Mouse (Mus musculus): ENCODE measurements at regions not wholly inside any gene's neighbourhood (a gene's known extent, or its start where the extent isn't known, plus 50 kb on each side); places are given as distances from the start of the nearest gene placed in this dataset.

GRCm38 (mm10) chr7:115192992-115193761 lies 449.7 kb downstream of the Insc start:
- DNase-seq, result no peak

DNA sequence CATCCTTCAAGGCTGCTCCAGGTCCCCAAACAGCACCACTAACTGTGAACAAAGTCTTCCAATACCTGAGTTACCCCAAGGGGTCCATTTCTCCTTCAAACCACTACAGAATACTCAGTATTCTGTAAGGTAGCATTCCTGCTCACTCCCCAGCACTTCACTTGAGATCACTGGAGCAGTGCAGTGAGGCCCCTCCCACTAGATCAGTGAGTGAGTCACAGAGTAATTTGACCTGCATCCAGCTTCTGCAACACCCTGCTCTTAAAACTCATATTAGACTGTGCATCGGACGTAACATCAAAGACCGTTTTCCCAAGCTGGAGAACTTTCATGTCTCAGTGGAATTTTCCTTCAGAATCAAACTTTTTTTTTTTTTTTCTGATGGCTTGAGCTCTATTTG lies 461.4 kb downstream of the Insc start:
- DNase-seq, result peak; percentile 30

- DNase-seq, result peak; percentile 26
Measured at GRCm38 (mm10) chr7:115206479-115207134, 463.1 kb downstream of the Insc start.

- DNase-seq, result no peak
Measured at GRCm38 (mm10) chr7:115208781-115209180, 465.3 kb downstream of the Insc start.

- DNase-seq, result no peak
Measured at GRCm38 (mm10) chr7:115210012-115210411, 466.5 kb downstream of the Insc start.

DNA sequence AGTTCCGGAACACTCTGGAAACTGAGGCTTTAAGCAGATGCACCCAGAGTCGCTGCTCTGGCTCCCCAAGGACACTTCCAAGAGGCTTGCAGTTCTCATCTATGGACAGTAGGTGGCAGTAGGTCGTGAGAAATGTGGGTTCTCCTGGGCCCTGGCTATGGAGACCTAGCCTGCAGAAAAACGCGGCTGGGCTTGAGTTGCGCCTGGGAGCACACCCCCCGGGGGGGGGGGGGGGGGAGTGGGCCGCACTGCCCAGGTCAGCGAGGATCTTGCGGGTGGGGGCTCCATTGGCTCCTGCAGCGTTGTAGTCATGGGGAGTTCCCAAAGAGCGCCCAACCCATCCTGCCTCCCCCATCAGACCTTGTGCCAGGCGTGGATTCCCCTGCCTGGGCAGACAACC lies 473.3 kb downstream of the Insc start:
- peak; percentile 70 for DNase-seq

DNA sequence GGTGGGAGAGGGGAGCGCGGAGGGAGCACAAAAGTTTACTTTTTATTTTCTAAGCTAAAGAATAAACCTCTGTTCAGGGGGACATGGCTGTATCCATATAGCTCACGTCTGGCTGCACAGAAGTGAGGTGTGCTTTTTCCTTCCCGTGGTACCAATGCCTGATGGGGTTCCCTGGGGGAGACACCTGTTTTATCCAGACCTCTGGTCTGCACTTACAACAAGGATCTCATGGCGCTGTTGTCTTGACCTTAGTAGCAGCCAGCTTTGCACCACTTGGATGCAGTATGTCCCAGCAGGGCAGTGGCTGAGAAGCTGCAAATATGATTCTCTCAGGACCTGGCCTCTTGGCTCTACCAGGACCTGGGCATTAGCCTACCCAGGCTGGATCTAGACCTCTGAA lies 473.8 kb downstream of the Insc start:
- DNase-seq, result peak; percentile 6

DNA sequence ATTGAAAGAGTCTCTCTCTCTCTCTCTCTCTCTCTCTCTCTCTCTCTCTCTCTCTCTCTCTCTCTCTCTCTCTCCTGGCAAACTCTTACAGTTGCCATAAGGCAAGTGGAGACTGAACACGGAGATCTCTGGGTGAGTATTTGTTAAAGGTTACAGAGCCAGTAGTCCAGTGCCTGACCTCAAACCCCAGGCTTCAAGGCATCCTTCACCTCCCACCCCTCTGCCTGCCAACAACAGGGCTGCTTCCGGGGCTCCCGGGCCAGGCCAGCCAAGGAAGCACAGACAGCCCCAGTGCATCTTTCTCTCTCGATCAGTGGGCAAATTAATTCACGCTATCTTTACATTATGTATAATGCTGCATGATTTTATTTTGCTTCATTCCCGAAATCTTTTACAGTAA lies 474.2 kb downstream of the Insc start:
- DNase-seq, result no peak

DNA sequence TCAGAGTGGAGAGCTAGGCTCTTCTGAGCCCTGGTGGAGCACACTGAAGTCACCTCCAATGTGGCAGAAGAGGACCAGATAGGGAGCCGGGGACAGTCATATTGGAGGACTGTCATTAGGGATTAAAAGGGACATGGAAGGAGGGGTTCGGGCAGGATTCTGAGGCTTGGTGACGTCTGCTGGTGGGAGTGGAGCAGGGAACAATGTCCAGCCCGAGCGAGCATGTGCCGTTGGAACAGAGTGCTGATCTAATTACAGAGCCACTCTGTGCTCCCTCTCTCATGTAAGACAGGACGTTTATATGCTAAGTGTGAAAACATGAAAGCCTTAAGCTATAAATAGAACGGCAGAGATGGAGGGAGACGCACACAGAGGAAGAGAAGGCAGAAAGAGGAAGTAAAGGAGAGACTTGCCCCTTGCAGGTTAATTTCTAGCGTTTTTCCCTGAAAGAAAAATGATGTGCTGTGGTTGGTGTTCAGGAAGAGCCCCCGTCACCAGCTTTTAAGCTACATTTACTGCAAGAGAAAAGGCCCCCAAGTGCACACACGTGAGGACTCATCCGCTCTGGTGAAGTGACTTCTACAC lies 475.2 kb downstream of the Insc start:
- DNase-seq, result no peak

GRCm38 (mm10) chr7:115222642-115223041 lies 479.1 kb downstream of the Insc start:
- DNase-seq, result no peak

- no peak for DNase-seq
Measured at GRCm38 (mm10) chr7:115230525-115230924, 487.0 kb downstream of the Insc start.

DNA sequence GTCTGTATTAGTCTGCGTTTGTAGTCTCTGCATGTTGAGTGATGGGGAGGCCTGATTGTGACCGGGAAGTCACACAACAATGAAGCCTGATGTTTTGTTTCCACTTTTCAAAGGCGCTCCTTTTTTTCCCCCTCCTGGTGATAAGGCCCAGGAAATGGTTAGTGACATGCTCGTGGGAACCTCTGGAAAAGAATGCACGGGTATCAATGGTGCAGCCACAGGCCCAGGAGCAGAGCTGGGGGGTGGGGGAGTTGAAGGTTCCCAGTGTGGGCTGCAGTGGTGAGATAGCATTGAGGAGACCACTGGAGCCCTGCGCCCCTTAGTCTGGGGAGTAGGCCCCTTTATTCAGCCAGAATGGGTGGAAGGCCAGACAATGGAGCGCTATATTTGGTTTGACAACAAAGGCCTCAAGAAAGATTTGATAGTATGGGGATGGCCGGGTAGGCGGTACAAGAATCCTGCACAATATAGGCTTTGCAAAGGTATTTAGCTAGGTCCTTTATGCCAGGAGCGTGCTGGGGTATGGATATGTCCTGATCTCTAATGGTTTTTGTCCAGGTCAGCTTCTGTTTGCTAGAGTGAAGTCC lies 490.4 kb downstream of the Insc start:
- DNase-seq, result no peak

DNA sequence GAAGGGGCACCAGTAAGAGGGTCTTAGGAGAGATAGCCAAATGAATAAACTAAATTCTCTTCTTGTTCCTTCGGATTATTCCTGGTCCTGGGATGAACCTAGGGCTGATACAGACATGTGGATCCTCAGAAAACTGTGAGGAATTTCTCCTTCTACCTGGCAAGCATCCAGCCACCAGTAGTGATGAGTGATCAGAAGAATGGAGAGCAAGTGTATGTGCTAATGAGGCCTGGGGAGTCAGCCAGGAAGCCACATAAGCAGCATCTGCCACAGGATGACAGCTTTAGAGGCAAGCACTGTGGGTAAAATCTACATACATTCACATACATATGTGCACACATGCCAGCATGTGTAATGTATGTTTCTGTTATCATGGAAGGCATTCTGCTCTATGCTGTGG lies 493.6 kb downstream of the Insc start:
- DNase-seq, result no peak

DNA sequence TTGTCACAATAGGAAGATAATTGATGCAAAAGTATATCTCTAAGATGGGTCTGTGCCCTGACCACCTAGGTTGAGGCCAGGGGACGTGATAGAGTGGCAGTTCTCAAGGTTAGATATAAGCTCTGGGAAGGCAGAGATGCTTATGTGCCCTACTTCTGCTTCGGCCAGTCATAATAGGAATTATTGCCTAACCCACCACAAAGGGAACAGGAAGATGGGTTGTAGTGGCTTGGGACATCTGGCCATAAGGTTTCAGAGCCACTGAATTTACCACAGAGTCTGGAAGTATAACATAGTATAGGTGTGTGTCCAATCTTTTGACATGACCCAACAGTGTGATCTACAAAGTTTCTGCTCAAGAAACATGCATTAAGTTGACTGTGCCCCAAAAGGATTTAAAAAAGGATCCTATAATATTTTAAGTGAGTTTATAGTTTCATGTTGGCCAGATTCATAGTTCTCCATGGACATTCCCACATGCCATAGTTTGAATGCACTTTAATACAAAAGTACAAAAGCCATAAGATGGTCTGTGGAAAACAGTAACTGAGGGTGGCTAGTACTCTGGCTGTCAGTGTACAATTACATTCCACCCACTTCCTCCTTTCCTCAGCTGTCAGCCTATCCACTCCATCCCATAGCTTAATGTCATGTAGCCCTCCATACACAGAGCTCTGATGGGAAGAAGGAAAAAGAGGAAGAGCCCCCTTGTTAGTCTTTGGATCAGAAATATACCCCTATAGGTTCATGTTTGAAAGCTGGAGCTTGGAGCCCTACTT lies 508.3 kb downstream of the Insc start:
- no peak for DNase-seq

- DNase-seq, result no peak
Measured at GRCm38 (mm10) chr7:115252370-115252750, 508.9 kb downstream of the Insc start.

DNA sequence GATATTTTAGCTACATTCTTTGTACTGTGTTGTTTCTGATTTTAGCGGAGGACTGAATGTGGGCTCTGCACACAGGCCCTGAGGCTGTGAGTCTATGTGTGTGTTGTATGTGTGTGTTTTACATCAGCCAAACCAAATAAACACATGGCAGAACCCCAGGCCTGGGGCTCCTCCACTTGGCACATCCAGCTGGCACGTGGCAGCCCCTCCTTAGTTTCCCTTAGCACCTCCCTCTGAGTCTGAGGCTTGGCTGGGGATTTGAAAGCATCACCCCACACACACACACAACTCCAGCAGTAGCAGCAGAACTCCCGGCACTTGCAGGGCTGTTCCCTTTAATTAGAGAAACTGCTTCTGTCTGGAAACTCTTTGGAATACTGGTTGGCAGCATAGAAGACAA lies 515.1 kb downstream of the Insc start:
- no peak for DNase-seq

GRCm38 (mm10) chr7:115263082-115263481 lies 519.6 kb downstream of the Insc start:
- no peak for DNase-seq

- no peak for DNase-seq
Measured at GRCm38 (mm10) chr7:115266141-115266540, 522.6 kb downstream of the Insc start.

GRCm38 (mm10) chr7:115270803-115271202 lies 527.3 kb downstream of the Insc start:
- DNase-seq, result no peak

DNA sequence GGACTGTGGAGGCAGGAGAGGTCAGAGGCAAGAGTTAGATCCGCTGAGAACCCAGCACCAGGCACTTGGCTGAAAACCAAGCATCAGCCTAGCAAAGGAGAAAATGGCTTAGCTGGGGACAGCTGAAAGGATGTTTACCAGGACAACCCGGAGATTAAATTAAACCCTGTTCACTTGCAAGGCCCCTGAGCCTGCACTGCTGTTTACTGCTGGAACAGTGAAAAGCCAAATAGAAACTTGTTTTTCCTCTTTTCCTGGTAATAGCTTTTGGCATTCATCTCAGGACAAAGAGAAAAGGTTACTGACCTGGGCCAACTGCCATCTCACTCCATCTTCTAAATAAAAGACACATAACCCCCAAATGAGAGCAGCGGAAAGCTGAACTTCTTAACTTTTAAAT lies 531.3 kb downstream of the Insc start:
- DNase-seq, result peak; percentile 14

GRCm38 (mm10) chr7:115290801-115291417 lies 547.4 kb downstream of the Insc start:
- no peak for DNase-seq

DNA sequence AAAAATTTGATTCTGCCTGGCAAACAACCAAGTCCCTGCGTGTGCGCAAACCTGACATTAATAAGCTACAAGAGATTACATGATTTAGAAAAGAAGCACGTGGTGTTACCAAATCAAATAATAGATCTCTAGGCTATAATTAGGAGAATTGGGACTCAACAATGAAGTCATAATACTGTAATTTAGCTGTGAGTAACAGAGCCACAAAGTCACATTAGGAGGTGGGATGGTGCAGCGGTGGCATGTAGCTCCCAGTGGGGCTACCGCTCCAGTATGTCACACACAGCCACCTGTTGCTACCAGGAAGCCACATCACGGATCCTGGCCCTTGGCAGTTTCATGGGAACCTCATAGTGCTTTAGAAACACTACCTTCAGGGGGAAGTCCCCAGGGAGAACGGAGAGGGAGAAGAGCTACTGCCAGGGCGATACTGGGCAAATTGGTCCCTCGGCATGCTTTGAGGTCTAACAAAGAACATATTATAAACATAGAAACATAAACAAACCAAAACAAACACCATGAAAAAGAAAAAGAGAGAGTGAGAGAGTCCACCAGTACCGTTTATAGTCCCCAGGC lies 551.2 kb downstream of the Insc start:
- no peak for DNase-seq
